Mouse (Mus musculus): ENCODE results near the gene Acer3. TPM values are rescaled to one million over a fixed set of nuclear protein-coding genes. Genes with fewer than 3 reads are reported as not detected.

Acer3 gene
- polyA plus RNA-seq, 2 experiments: 23.6 to 35.7 TPM

- Histone ChIP-seq H3K27ac (replicated peaks; ENCODE audit: low read depth, low read length) (no peak overlapping the region), H3K4me1 (ENCODE audit: control insufficient read depth, insufficient read depth, low read length) (peaks cover 17% of the 10 kb centered on the region), H3K9me3 (ENCODE audit: control insufficient read depth, low read length) (no peaks in the 10 kb centered on the region), H3K4me3 (replicated peaks; ENCODE audit: low read length) (no peak overlapping the region), H3K36me3 (ENCODE audit: control insufficient read depth, insufficient read depth, low read length) (no peaks in the 10 kb centered on the region), H3K4me2 (replicated peaks; ENCODE audit: low read depth, low read length, severe bottlenecking) (no peak overlapping the region), H3K27me3 (ENCODE audit: control insufficient read depth, insufficient read depth, low read length) (no peaks in the 10 kb centered on the region), H3K9ac (ENCODE audit: low read depth, low read length, severe bottlenecking) (no peak overlapping the region)
- 73% methylated on average over 9 of the region's 9 CpGs for WGBS
- no peak for DNase-seq (ENCODE audit: low spot score)
- ATAC-seq (ENCODE audit: low FRiP score, low read depth): no peak
- no peak for TF ChIP-seq POLR2A (IDR thresholded peaks at IDR 0.05; ENCODE audit: borderline replicate concordance, extremely low read depth, insufficient read depth, insufficient read length)
Observed at GRCm38 (mm10) chr7:98164382-98164998, 156.5 kb downstream of the Acer3 start.

DNA sequence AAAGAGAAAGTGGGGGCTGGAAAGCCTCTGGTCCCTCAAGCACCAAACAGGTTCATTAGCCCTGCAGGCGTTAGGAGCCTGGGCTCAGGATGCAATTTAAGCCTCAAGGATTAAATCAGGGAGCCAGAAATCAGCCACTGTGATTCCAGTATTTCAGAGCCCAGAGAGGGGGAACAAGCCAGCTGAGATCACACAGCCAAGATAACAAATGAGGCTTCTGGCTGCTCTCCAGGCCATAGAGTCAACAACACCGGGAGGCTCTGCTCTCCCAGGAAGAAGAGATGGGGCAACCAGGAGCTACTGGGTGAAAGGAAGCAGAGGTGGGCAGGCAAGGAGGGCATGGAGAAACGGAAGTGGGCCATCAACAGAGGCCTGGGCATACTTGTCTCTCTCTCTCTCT lies 157.3 kb downstream of the Acer3 start:
- no peaks in the 10 kb centered on the region for H3K36me3 ChIP-seq (ENCODE audit: control insufficient read depth, insufficient read depth, low read length)
- no peak overlapping the region for H3K4me2 ChIP-seq (replicated peaks; ENCODE audit: low read depth, low read length, severe bottlenecking)
- WGBS: 45% methylated on average over 3 of the region's 3 CpGs
- ATAC-seq (ENCODE audit: low FRiP score, low read depth) (no peak), DNase-seq (ENCODE audit: low spot score) (no peak)
- TF ChIP-seq POLR2A (IDR thresholded peaks at IDR 0.05; ENCODE audit: borderline replicate concordance, extremely low read depth, insufficient read depth, insufficient read length): no peak
- H3K27ac ChIP-seq (replicated peaks; ENCODE audit: low read depth, low read length): no peak overlapping the region
- no peak overlapping the region for H3K4me3 ChIP-seq (replicated peaks; ENCODE audit: low read length)
- H3K4me1 ChIP-seq (ENCODE audit: control insufficient read depth, insufficient read depth, low read length): peaks cover 21% of the 10 kb centered on the region
- no peaks in the 10 kb centered on the region for H3K27me3 ChIP-seq (ENCODE audit: control insufficient read depth, insufficient read depth, low read length)
- H3K9ac ChIP-seq (ENCODE audit: low read depth, low read length, severe bottlenecking): no peak overlapping the region
- H3K9me3 ChIP-seq (ENCODE audit: control insufficient read depth, low read length): no peaks in the 10 kb centered on the region

GRCm38 (mm10) chr7:98162239-98162638 lies 158.8 kb downstream of the Acer3 start:
- no peak for ATAC-seq (ENCODE audit: low FRiP score, low read depth)
- Histone ChIP-seq H3K27ac (replicated peaks; ENCODE audit: low read depth, low read length) (no peak overlapping the region), H3K36me3 (ENCODE audit: control insufficient read depth, insufficient read depth, low read length) (no peaks in the 10 kb centered on the region), H3K9me3 (ENCODE audit: control insufficient read depth, low read length) (no peaks in the 10 kb centered on the region), H3K4me3 (replicated peaks; ENCODE audit: low read length) (no peak overlapping the region), H3K27me3 (ENCODE audit: control insufficient read depth, insufficient read depth, low read length) (no peaks in the 10 kb centered on the region), H3K4me2 (replicated peaks; ENCODE audit: low read depth, low read length, severe bottlenecking) (no peak overlapping the region), H3K4me1 (ENCODE audit: control insufficient read depth, insufficient read depth, low read length) (peaks cover 21% of the 10 kb centered on the region), H3K9ac (ENCODE audit: low read depth, low read length, severe bottlenecking) (no peak overlapping the region)
- no peak for TF ChIP-seq POLR2A (IDR thresholded peaks at IDR 0.05; ENCODE audit: borderline replicate concordance, extremely low read depth, insufficient read depth, insufficient read length)
- 71% methylated on average over 6 of the region's 6 CpGs for WGBS
- no peak for DNase-seq (ENCODE audit: low spot score)

DNA sequence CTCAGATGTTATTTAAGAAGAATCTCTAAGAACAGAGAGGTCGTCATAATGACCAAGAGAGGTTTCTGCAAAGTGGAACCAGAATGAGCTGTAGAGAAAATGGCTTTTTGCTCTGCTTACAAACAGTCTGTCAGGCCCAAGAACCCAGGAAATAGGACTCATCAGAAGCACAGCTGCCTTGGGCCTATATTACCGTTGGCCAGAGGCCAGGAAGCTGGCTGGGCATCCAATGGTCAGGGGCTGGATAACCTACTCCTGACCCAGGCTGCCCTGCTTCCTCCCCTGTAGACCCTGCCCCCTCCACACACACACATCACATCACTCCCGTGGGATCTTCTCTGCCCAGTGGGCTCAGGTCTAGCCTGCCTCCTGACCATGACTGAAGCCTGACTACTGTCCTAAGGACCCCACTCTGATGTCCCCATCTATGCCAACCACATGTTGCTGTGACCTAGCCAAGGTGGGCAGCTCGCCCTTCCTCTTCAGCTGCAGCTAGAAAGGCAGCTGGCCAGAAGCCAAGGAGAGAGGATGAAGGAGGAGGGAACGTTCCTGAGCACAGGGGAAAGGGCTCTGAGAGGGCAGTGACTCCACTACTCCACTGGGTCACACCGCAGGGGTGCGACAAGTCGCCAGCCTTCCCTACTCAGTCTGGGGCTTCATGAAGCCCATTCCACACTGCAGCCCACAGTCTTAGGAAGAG lies 160.8 kb downstream of the Acer3 start:
- H3K36me3 ChIP-seq (ENCODE audit: control insufficient read depth, insufficient read depth, low read length): no peaks in the 10 kb centered on the region
- no peak for ATAC-seq (ENCODE audit: low FRiP score, low read depth)
- TF ChIP-seq POLR2A (IDR thresholded peaks at IDR 0.05; ENCODE audit: borderline replicate concordance, extremely low read depth, insufficient read depth, insufficient read length): no peak
- no peaks in the 10 kb centered on the region for H3K9me3 ChIP-seq (ENCODE audit: control insufficient read depth, low read length)
- peaks cover 17% of the 10 kb centered on the region for H3K4me1 ChIP-seq (ENCODE audit: control insufficient read depth, insufficient read depth, low read length)
- no peak overlapping the region for H3K27ac ChIP-seq (replicated peaks; ENCODE audit: low read depth, low read length)
- no peak overlapping the region for H3K9ac ChIP-seq (ENCODE audit: low read depth, low read length, severe bottlenecking)
- no peak overlapping the region for H3K4me3 ChIP-seq (replicated peaks; ENCODE audit: low read length)
- no peaks in the 10 kb centered on the region for H3K27me3 ChIP-seq (ENCODE audit: control insufficient read depth, insufficient read depth, low read length)
- 36% methylated on average over 7 of the region's 8 CpGs for WGBS
- no peak overlapping the region for H3K4me2 ChIP-seq (replicated peaks; ENCODE audit: low read depth, low read length, severe bottlenecking)
- no peak for DNase-seq (ENCODE audit: low spot score)

DNA sequence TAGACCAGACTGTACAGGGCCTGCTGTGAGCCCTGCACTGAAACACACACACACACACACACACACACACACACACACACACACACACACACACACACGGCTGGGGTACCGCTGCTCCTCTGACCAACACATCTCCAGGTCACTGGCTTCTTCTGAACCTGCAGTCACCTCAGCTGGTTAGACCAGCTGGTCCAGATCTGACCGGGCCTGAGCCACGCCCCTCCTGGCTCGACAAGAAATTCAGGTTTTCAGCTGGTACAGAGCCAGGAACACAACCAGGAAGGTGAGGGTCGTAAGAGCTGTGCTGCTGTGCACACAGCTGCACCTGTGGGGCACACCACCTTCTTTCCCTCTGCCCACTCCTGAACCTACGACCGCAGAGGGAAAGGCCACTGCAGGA lies 162.5 kb downstream of the Acer3 start:
- peaks cover 13% of the 10 kb centered on the region for H3K4me1 ChIP-seq (ENCODE audit: control insufficient read depth, insufficient read depth, low read length)
- WGBS: 29% methylated on average over 8 of the region's 8 CpGs
- ATAC-seq (ENCODE audit: low FRiP score, low read depth) (no peak), DNase-seq (ENCODE audit: low spot score) (no peak)
- no peaks in the 10 kb centered on the region for H3K36me3 ChIP-seq (ENCODE audit: control insufficient read depth, insufficient read depth, low read length)
- no peak overlapping the region for H3K9ac ChIP-seq (ENCODE audit: low read depth, low read length, severe bottlenecking)
- TF ChIP-seq POLR2A (IDR thresholded peaks at IDR 0.05; ENCODE audit: borderline replicate concordance, extremely low read depth, insufficient read depth, insufficient read length): no peak
- H3K4me2 ChIP-seq (replicated peaks; ENCODE audit: low read depth, low read length, severe bottlenecking): no peak overlapping the region
- no peak overlapping the region for H3K27ac ChIP-seq (replicated peaks; ENCODE audit: low read depth, low read length)
- H3K4me3 ChIP-seq (replicated peaks; ENCODE audit: low read length): no peak overlapping the region
- no peaks in the 10 kb centered on the region for H3K27me3 ChIP-seq (ENCODE audit: control insufficient read depth, insufficient read depth, low read length)
- H3K9me3 ChIP-seq (ENCODE audit: control insufficient read depth, low read length): no peaks in the 10 kb centered on the region
